Mouse (Mus musculus) stomach, postnatal 0 days (tissue): ENCODE data around the gene Gm19426. TPM values are rescaled to one million over a fixed set of nuclear protein-coding genes. Genes with fewer than 3 reads are reported as not detected.

Source experiments
- ATAC-seq: fragments of 200-750 bp; cut with Nextera tagmentation; 2 replicates; pipeline ENCODE4 v1.8.0; 2017; ENCODE audit not compliant: low FRiP score, low TSS enrichment
- DNase-seq: peaks from one replicate; pipeline ENCODE4 v3.0.0-alpha.2; 2016; ENCODE audit warnings: low spot score
- H3K27ac ChIP-seq: fragments of 300-500 bp; sonication (generic); replicated peaks from 2 replicates; pipeline ENCODE4 v1.5.1; 2014; ENCODE audit warnings: mild to moderate bottlenecking, control low read depth
- H3K27me3 ChIP-seq: fragments of 300-500 bp; sonication (generic); 2 replicates; pipeline ENCODE4 v1.6.1; 2014; ENCODE audit warnings: low read length; ENCODE audit not compliant: control insufficient read depth, insufficient read depth
- H3K36me3 ChIP-seq: fragments of 300-500 bp; sonication (generic); 2 replicates; pipeline ENCODE4 v1.6.1; 2014; ENCODE audit warnings: low read length, mixed read lengths; ENCODE audit not compliant: control insufficient read depth, insufficient read depth
- H3K4me1 ChIP-seq: fragments of 300-500 bp; sonication (generic); replicated peaks from 2 replicates; pipeline ENCODE4 v1.6.1; 2014; ENCODE audit warnings: antibody characterized with exemption; ENCODE audit not compliant: control insufficient read depth, insufficient read depth
- H3K4me2 ChIP-seq: fragments of 300-500 bp; sonication (generic); replicated peaks from 2 replicates; pipeline ENCODE4 v1.6.1; 2014; ENCODE audit warnings: low read depth, mild to moderate bottlenecking, control low read depth, moderate library complexity
- H3K4me3 ChIP-seq: fragments of 300-500 bp; sonication (generic); 2 replicates; pipeline ENCODE4 v1.5.1; 2014; ENCODE audit warnings: low read depth, low read length, control low read depth
- H3K9ac ChIP-seq: fragments of 300-500 bp; sonication (generic); 2 replicates; pipeline ENCODE4 v1.6.1; 2014; ENCODE audit warnings: mild to moderate bottlenecking, low read length, control low read depth, mixed read lengths
- H3K9me3 ChIP-seq: fragments of 300-500 bp; sonication (generic); 2 replicates; pipeline ENCODE4 v1.6.1; 2016; ENCODE audit warnings: low read length; ENCODE audit not compliant: control insufficient read depth
- CTCF ChIP-seq: IDR thresholded peaks from 2 replicates; pipeline ENCODE4 v1.5.1; 2016; ENCODE audit warnings: antibody characterized with exemption, low read depth, mild to moderate bottlenecking, moderate library complexity
- EP300 ChIP-seq: optimal IDR thresholded peaks from 2 replicates; pipeline ENCODE3; 2016; ENCODE audit warnings: antibody characterized with exemption
- WGBS: fragments of 180-500 bp; shearing (Covaris S2); extraction: QIAGEN DNeasy Blood & Tissue Kit; methylation state at CpG from one replicate; pipeline ENCODE4 v1.1.7; 2014; 5-methylcytosine and 5-hydroxymethylcytosine counted together
- polyA plus RNA-seq: library from polyadenylated mRNA; unstranded; fragments of >200 nt; fragmentation: Nextera tagmentation; extraction: Ambion mirVana; gene quantifications from 2 replicates; pipeline ENCODE4 v1.2.1, GENCODE M21; 2015

Gm19426 gene
- polyA plus RNA-seq, 1 experiment from 2014 or later, result 3.8 TPM

- H3K4me1 ChIP-seq, result no peaks in the 10 kb centered on the region
- no peaks in the 10 kb centered on the region for H3K36me3 ChIP-seq
- peak overlapping the region; percentile 79 for H3K4me2 ChIP-seq
- 17% methylated on average over 9 of the region's 9 CpGs for WGBS
- TF ChIP-seq EP300 (no peak), CTCF (no peak)
- H3K4me3 ChIP-seq, result peak overlapping the region; percentile 93
- DNase-seq (no peak), ATAC-seq (no peak)
- peak overlapping the region; percentile 69 for H3K9ac ChIP-seq
- no peaks in the 10 kb centered on the region for H3K9me3 ChIP-seq
- peak overlapping the region; percentile 91 for H3K27ac ChIP-seq
- no peaks in the 10 kb centered on the region for H3K27me3 ChIP-seq
Measured at GRCm38 (mm10) chr2:84716423-84717355, 26.8 kb downstream of the Gm19426 start.

- WGBS, result under 1% methylated on average over 33 of the region's 33 CpGs
- peak overlapping the region; percentile 97 for H3K27ac ChIP-seq
- peak overlapping the region; percentile 69 for H3K9ac ChIP-seq
- no peaks in the 10 kb centered on the region for H3K27me3 ChIP-seq
- H3K9me3 ChIP-seq, result no peaks in the 10 kb centered on the region
- no peaks in the 10 kb centered on the region; the same call in 1 of the 2 replicates for H3K36me3 ChIP-seq
- TF ChIP-seq EP300 (peak; percentile 93), CTCF (no peak)
- DNase-seq (peak; percentile 64), ATAC-seq (peak; percentile 95)
- H3K4me3 ChIP-seq, result peak overlapping the region; percentile 93
- H3K4me1 ChIP-seq, result no peaks in the 10 kb centered on the region
- peak overlapping the region; percentile 79 for H3K4me2 ChIP-seq
Measured at GRCm38 (mm10) chr2:84715562-84716361, 27.7 kb downstream of the Gm19426 start.

- H3K4me1 ChIP-seq, result no peaks in the 10 kb centered on the region
- peak within 1 kb of the TSS; percentile 97 for H3K27ac ChIP-seq
- WGBS, result under 1% methylated on average over 75 of the region's 107 CpGs
- H3K9me3 ChIP-seq, result no peaks in the 10 kb centered on the region
- peak within 1 kb of the TSS; percentile 79 for H3K4me2 ChIP-seq
- ATAC-seq, result peak; percentile 98
- peaks cover 3% of the 10 kb centered on the region; the same call in 1 of the 2 replicates for H3K36me3 ChIP-seq
- H3K4me3 ChIP-seq, result peak within 1 kb of the TSS; percentile 93
- DNase-seq, result peak; percentile 99
- peak within 1 kb of the TSS; percentile 93 for H3K9ac ChIP-seq
- H3K27me3 ChIP-seq, result no peaks in the 10 kb centered on the region
- TF ChIP-seq EP300, result no peak
- TF ChIP-seq CTCF, result no peak
Measured at GRCm38 (mm10) chr2:84714811-84715561, 28.5 kb downstream of the Gm19426 start, which contains the start of gene Zdhhc5. Zdhhc5 (minus strand) TSS chr2:84715180.

DNA sequence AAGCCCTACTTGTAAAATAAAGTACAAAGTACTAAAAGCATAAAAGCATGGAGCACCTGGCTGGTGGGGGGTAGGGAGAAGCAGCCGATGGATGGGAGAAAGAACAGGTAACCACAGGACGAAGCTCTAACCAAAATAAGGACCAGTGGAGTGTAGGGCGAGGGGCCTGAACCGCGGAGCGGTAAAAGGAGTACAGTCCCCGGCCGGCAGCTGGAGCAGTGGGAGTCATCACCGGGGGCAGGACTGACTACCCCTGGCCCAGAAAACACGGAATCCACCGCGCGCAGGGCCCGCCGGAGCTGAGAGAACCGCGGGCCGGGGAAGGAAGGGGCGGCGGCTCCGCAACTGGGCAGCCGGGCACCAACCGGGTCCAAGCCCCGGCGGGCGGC, 29.0 kb downstream of the Gm19426 start:
- H3K36me3 ChIP-seq, result peaks cover 3% of the 10 kb centered on the region; the same call in 1 of the 2 replicates
- peak overlapping the region; percentile 72 for H3K4me2 ChIP-seq
- no peak for TF ChIP-seq CTCF
- TF ChIP-seq EP300, result no peak
- H3K27ac ChIP-seq, result peak overlapping the region; percentile 97
- H3K27me3 ChIP-seq, result no peaks in the 10 kb centered on the region
- no peak for ATAC-seq
- no peaks in the 10 kb centered on the region for H3K4me1 ChIP-seq
- H3K9me3 ChIP-seq, result no peaks in the 10 kb centered on the region
- peak overlapping the region; percentile 93 for H3K4me3 ChIP-seq
- H3K9ac ChIP-seq, result peak overlapping the region; percentile 93
- WGBS, result 2% methylated on average over 19 of the region's 26 CpGs
- DNase-seq, result no peak

DNA sequence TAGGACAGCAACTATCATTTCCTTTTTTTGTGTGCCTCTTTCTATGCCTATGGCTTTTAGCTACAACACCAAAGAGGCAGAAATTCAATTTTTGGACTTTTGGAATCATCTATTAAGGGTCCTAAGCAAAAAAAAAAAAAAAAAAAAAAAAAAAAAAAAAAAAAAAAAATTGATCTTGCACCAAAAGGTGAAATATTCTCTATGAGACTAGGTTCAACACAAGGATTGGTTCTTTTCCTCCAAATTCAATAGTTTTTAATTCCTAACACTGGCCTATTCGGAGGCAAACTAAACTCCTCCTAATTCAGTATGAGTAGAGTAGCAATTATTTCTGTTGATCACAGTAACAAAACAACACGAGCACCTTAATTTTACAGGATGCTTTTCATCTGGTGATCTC, 31.6 kb downstream of the Gm19426 start:
- Histone ChIP-seq H3K4me2 (no peak overlapping the region), H3K27me3 (no peaks in the 10 kb centered on the region), H3K4me3 (no peak overlapping the region), H3K36me3 (peaks cover 3% of the 10 kb centered on the region; the same call in 1 of the 2 replicates), H3K9ac (no peak overlapping the region), H3K27ac (no peak overlapping the region), H3K9me3 (no peaks in the 10 kb centered on the region), H3K4me1 (no peaks in the 10 kb centered on the region)
- TF ChIP-seq EP300 (no peak), CTCF (no peak)
- DNase-seq (no peak), ATAC-seq (no peak)
- 85% methylated on average over 2 of the region's 2 CpGs for WGBS
